ENCODE assay signal across 20 mouse cellular contexts in the genomic region with DNA sequence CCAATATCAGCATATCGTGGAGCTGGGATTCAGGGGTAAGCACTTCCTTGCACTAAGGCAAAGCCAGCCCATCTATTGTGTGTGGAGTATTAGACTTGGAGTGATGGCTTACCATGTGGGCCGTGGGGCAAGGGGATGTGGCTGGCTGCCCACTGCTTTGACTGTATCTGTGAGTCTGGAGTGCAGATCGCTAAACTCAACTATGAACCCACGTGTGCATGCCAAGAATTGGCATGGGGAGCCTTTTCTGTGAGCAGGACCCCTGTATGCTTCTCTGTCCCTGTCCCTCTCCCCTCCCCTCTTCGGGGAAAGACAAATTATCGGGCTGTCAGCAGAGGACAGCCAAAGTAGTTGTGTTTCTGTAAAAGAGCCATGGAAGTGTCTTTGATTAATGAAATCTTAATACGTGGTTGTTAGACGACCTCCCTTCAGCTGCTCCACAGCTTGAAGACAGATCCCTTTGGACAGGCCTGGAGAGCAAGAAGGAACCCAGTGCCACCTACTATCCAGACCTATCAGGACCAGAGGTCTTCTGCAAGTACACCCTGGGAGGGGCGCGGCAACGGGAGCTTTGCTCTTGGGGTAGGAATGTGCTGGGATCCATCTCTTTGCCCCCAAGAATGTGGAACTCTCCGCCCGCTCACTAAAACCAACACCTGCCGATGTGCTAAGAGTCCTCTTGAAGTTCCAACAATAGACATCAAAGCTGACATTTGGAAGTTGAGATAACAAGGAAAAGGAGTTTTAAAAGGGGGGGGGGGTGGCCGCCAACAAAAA. TPM values are rescaled to one million over a fixed set of nuclear protein-coding genes. Genes with fewer than 3 reads are reported as not detected.
DNase-seq lines count a peak whose midpoint lies in the region; ATAC-seq and TF ChIP-seq lines count a peak whose summit lies in the region.
"Had no signal": no experiment of that assay in that cellular context is flagged by ENCODE, and none has a peak within 500 bp of the region (broad histone marks: within the 10 kb centered on the region; RNA-seq: fewer than 3 reads in every experiment).

No protein-coding gene starts in this region.

- no peaks in the 10 kb centered on the region for H3K36me3 ChIP-seq in hindbrain, embryonic 15.5 days
- no peaks in the 10 kb centered on the region for H3K36me3 ChIP-seq in hindbrain, embryonic 11.5 days (ENCODE audit: control insufficient read depth, insufficient read depth, low read length)
- H3K36me3 ChIP-seq in midbrain, embryonic 10.5 days, result peaks cover 18% of the 10 kb centered on the region
- H3K36me3 ChIP-seq in midbrain, embryonic 14.5 days (ENCODE audit: control insufficient read depth, insufficient read depth, low read length), result no peaks in the 10 kb centered on the region
- no peaks in the 10 kb centered on the region for H3K36me3 ChIP-seq in forebrain, embryonic 15.5 days
- H3K36me3 ChIP-seq: embryonic facial prominence, embryonic 10.5 days; liver, embryonic 12.5 days had no signal

- DNase-seq in gastrocnemius, adult 2 months, result no peak
- DNase-seq in gastrocnemius, postnatal 4 days (ENCODE audit: low spot score in 2 of 2), result no peak
- DNase-seq in hindbrain, embryonic 11.5 days (ENCODE audit: low spot score), result no peak
- no peak for DNase-seq in midbrain, embryonic 10.5 days (ENCODE audit: low spot score)
- DNase-seq in midbrain, embryonic 14.5 days, result no peak
- no peak for DNase-seq in adrenal gland, adult 2 months
- DNase-seq: adrenal gland, adult 8-10 months; B cell, adult 2 months; cerebellum, adult 8-10 months; kidney, adult 8-10 months; layer of hippocampus, postnatal 36 days; thymus, adult 2 months had no signal

- H3K4me1 ChIP-seq in hindbrain, embryonic 15.5 days (replicated peaks), result peaks cover 14% of the 10 kb centered on the region
- 0 out of 2 replicates have a peak, but pooled peaks cover 2% of the 10 kb centered on the region for H3K4me1 ChIP-seq in hindbrain, embryonic 11.5 days (replicated peaks; ENCODE audit: control insufficient read depth, insufficient read depth, low read length)
- peaks cover 38% of the 10 kb centered on the region for H3K4me1 ChIP-seq in midbrain, embryonic 10.5 days
- peaks cover 8% of the 10 kb centered on the region; the same call in 1 of the 2 replicates for H3K4me1 ChIP-seq in midbrain, embryonic 14.5 days (ENCODE audit: control insufficient read depth, insufficient read depth, low read length)
- 0 out of 2 replicates have a peak, but pooled peaks cover 8% of the 10 kb centered on the region for H3K4me1 ChIP-seq in forebrain, embryonic 15.5 days

- no peak overlapping the region for H3K4me2 ChIP-seq in hindbrain, embryonic 15.5 days
- no peak overlapping the region for H3K4me2 ChIP-seq in hindbrain, embryonic 11.5 days (replicated peaks; ENCODE audit: low read depth, low read length)
- H3K4me2 ChIP-seq in midbrain, embryonic 14.5 days (ENCODE audit: low read length), result no peak overlapping the region
- H3K4me2 ChIP-seq in forebrain, embryonic 15.5 days (replicated peaks), result no peak overlapping the region
- H3K4me2 ChIP-seq: liver, embryonic 12.5 days had no signal

- no peak overlapping the region for H3K9ac ChIP-seq in hindbrain, embryonic 15.5 days
- H3K9ac ChIP-seq in hindbrain, embryonic 11.5 days (ENCODE audit: low read depth, low read length), result no peak overlapping the region
- no peak overlapping the region for H3K9ac ChIP-seq in midbrain, embryonic 14.5 days (replicated peaks; ENCODE audit: low read length)
- no peak overlapping the region for H3K9ac ChIP-seq in forebrain, embryonic 15.5 days (replicated peaks)
- H3K9ac ChIP-seq: liver, embryonic 12.5 days had no signal

- H3K9me3 ChIP-seq in hindbrain, embryonic 15.5 days, result no peaks in the 10 kb centered on the region
- no peaks in the 10 kb centered on the region for H3K9me3 ChIP-seq in hindbrain, embryonic 11.5 days (ENCODE audit: control insufficient read depth, low read length)
- no peaks in the 10 kb centered on the region for H3K9me3 ChIP-seq in midbrain, embryonic 10.5 days (replicated peaks)
- no peaks in the 10 kb centered on the region for H3K9me3 ChIP-seq in midbrain, embryonic 14.5 days (ENCODE audit: control insufficient read depth, low read length)
- no peaks in the 10 kb centered on the region for H3K9me3 ChIP-seq in forebrain, embryonic 15.5 days
- H3K9me3 ChIP-seq: embryonic facial prominence, embryonic 10.5 days; limb, embryonic 10.5 days; liver, embryonic 12.5 days had no signal

- intact Hi-C loops in gastrocnemius, adult 2 months (cut with DNase I), result no loop called here

- peak overlapping the region; percentile 69 for H3K27ac ChIP-seq in gastrocnemius, adult 2 months
- no peak overlapping the region for H3K27ac ChIP-seq in hindbrain, embryonic 15.5 days (replicated peaks)
- H3K27ac ChIP-seq in hindbrain, embryonic 11.5 days (ENCODE audit: low read depth, low read length), result no peak overlapping the region
- H3K27ac ChIP-seq in midbrain, embryonic 10.5 days (replicated peaks), result peak overlapping the region; percentile 60
- H3K27ac ChIP-seq in midbrain, embryonic 14.5 days (replicated peaks; ENCODE audit: low read depth, low read length), result no peak overlapping the region
- H3K27ac ChIP-seq in forebrain, embryonic 15.5 days (replicated peaks), result no peak overlapping the region
- H3K27ac ChIP-seq: limb, embryonic 10.5 days; liver, embryonic 12.5 days; macrophage had no signal

- 0 out of 2 replicates have a peak, but pooled peaks have one; percentile 23 for ATAC-seq in hindbrain, embryonic 15.5 days (ENCODE audit: low FRiP score, low read depth)
- no peak for ATAC-seq in hindbrain, embryonic 11.5 days (ENCODE audit: low FRiP score)
- no peak for ATAC-seq in midbrain, embryonic 14.5 days (ENCODE audit: low FRiP score, low TSS enrichment)
- ATAC-seq in forebrain, embryonic 15.5 days (replicated peaks), result 0 out of 2 replicates have a peak, but pooled peaks have one; percentile 16
- ATAC-seq: liver, embryonic 12.5 days; midbrain, embryonic 16.5 days had no signal

- WGBS in hindbrain, embryonic 15.5 days, result 29% methylated on average over 15 of the region's 15 CpGs
- WGBS in hindbrain, embryonic 11.5 days, result 38% methylated on average over 15 of the region's 15 CpGs
- WGBS in midbrain, embryonic 10.5 days, result 43% methylated on average over 15 of the region's 15 CpGs
- WGBS in midbrain, embryonic 14.5 days, result 39% methylated on average over 15 of the region's 15 CpGs
- WGBS in forebrain, embryonic 15.5 days, result 43% methylated on average over 15 of the region's 15 CpGs

- TF ChIP-seq CTCF in gastrocnemius, adult 2 months (IDR thresholded peaks at IDR 0.05), result no peak

- H3K27me3 ChIP-seq in hindbrain, embryonic 15.5 days, result 0 out of 2 replicates have a peak, but pooled peaks cover 3% of the 10 kb centered on the region
- no peaks in the 10 kb centered on the region for H3K27me3 ChIP-seq in hindbrain, embryonic 11.5 days (ENCODE audit: control insufficient read depth, insufficient read depth, low read length)
- no peaks in the 10 kb centered on the region for H3K27me3 ChIP-seq in midbrain, embryonic 10.5 days (ENCODE audit: low read depth, poor library complexity, severe bottlenecking)
- H3K27me3 ChIP-seq in midbrain, embryonic 14.5 days (ENCODE audit: control insufficient read depth, insufficient read depth, low read length), result no peaks in the 10 kb centered on the region
- H3K27me3 ChIP-seq in forebrain, embryonic 15.5 days, result no peaks in the 10 kb centered on the region

- H3K4me3 ChIP-seq in gastrocnemius, adult 2 months, result no peak overlapping the region
- no peak overlapping the region for H3K4me3 ChIP-seq in hindbrain, embryonic 15.5 days
- H3K4me3 ChIP-seq in hindbrain, embryonic 11.5 days (ENCODE audit: low read depth, low read length), result no peak overlapping the region
- H3K4me3 ChIP-seq in midbrain, embryonic 10.5 days, result no peak overlapping the region
- H3K4me3 ChIP-seq in midbrain, embryonic 14.5 days (replicated peaks; ENCODE audit: low read depth, low read length), result no peak overlapping the region
- no peak overlapping the region for H3K4me3 ChIP-seq in forebrain, embryonic 15.5 days
- H3K4me3 ChIP-seq: embryonic facial prominence, embryonic 10.5 days; erythroblast, embryonic 14.5 days; limb, embryonic 10.5 days; liver, embryonic 12.5 days had no signal

RNA-seq across cellular contexts. Expression of a gene that starts 53.5 kb away (rescaled TPM):
- total RNA-seq in gastrocnemius, adult 2 months (2021), result 100 to 1,000 TPM; 163 to 166 TPM
- 10 to 100 TPM; 13.7 to 16.4 TPM for total RNA-seq in gastrocnemius, postnatal 4 days (2021)
- polyA plus RNA-seq in hindbrain, embryonic 15.5 days (2015; fragmentation: Nextera tagmentation; extraction: Ambion mirVana), result 6.8 and 7.9 TPM in 2 replicates
- polyA plus RNA-seq in hindbrain, embryonic 11.5 days (2014; fragmentation: Nextera tagmentation; extraction: Ambion mirVana), result 8.4 and 10.6 TPM in 2 replicates
- 39.8 and 48.1 TPM in 2 replicates for polyA plus RNA-seq in midbrain, embryonic 10.5 days (2016; fragmentation: Nextera tagmentation; extraction: Ambion mirVana)
- 6.0 and 7.0 TPM in 2 replicates for polyA plus RNA-seq in midbrain, embryonic 14.5 days (2014; fragmentation: Nextera tagmentation; extraction: Ambion mirVana)
- 5.2 and 5.7 TPM in 2 replicates for polyA plus RNA-seq in forebrain, embryonic 15.5 days (2015; fragmentation: Nextera tagmentation; extraction: Ambion mirVana)
- total RNA-seq in adrenal gland, adult 2 months (2021), result 10 to 100 TPM; 25.6 to 73.3 TPM
- 17.7 and 20.4 TPM in 2 replicates for polyA plus RNA-seq in adrenal gland, adult 2 months (2012; rRNA removed)

Comparison
In these comparisons a context has a peak if more than half of its experiments do, and no peak if none do; other contexts are left out.
1. H3K27ac ChIP-seq: peak in gastrocnemius, adult 2 months (single experiment) and midbrain, embryonic 10.5 days (single experiment); none in hindbrain, embryonic 15.5 days (single experiment), hindbrain, embryonic 11.5 days (single experiment), midbrain, embryonic 14.5 days (single experiment) and forebrain, embryonic 15.5 days (single experiment).
2. ATAC-seq: peak in hindbrain, embryonic 15.5 days (single experiment) and forebrain, embryonic 15.5 days (single experiment); none in hindbrain, embryonic 11.5 days (single experiment) and midbrain, embryonic 14.5 days (single experiment).